Mouse (Mus musculus) E14TG2a.4 (cell line): Measurements from ENCODE around the gene 1700028P14Rik.

Experiments
- CTCF ChIP-seq: conservative IDR thresholded peaks from 2 replicates; pipeline ENCODE4 v1.5.1; 2014; ENCODE audit warnings: low read length
- NANOG ChIP-seq: IDR thresholded peaks from 2 replicates; pipeline ENCODE4 v1.6.1; 2014; ENCODE audit warnings: borderline replicate concordance, low read length, mixed read lengths
- POU5F1 ChIP-seq: IDR thresholded peaks from 2 replicates; pipeline ENCODE4 v1.6.1; 2014; ENCODE audit warnings: low read length, borderline replicate concordance

DNA sequence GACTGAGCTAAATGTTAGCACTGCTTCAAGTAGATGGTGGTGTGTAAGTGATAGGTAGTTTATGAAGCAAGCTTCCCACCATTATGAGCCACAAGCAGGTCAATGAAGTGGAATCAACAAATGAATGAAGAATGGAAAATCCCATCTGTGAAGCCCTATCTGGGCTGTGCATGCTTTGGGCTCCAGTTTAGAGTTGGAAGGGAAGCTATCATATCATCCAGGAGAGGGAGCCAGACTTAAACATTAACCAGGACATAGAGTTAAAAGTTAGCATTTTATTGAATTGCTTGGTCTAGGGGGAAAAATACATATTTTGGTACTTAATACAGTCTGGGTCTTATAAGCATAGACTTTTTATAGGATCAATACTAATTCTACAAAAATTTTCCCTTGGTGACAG is 107.0 kb downstream of the 1700028P14Rik start:
- TF ChIP-seq POU5F1 (no peak), CTCF (peak; percentile 35; the same call in 1 of the 2 replicates), NANOG (no peak)
